Mouse (Mus musculus) left cerebral cortex, adult 11 months (tissue): ENCODE measurements around the gene Rnf38.

Source experiments
- DNase-seq: peaks from one replicate; pipeline ENCODE4 v3.0.0; 2022; ENCODE audit warnings: low spot score

The Rnf38 gene

GRCm38 (mm10) chr4:44224141-44224540 lies 9.4 kb downstream of the Rnf38 start:
- no peak for DNase-seq

GRCm38 (mm10) chr4:44223444-44223843 lies 10.1 kb downstream of the Rnf38 start:
- DNase-seq, result no peak

GRCm38 (mm10) chr4:44216797-44217442 lies 16.7 kb downstream of the Rnf38 start:
- DNase-seq, result no peak

GRCm38 (mm10) chr4:44199968-44200367 lies 33.6 kb downstream of the Rnf38 start:
- no peak for DNase-seq

GRCm38 (mm10) chr4:44187431-44187830 lies 46.2 kb downstream of the Rnf38 start:
- DNase-seq, result no peak

GRCm38 (mm10) chr4:44183862-44184261 lies 49.7 kb downstream of the Rnf38 start:
- DNase-seq, result no peak

GRCm38 (mm10) chr4:44179748-44180147 lies 53.8 kb downstream of the Rnf38 start:
- no peak for DNase-seq

- no peak for DNase-seq
These were observed 60.4 kb downstream of the Rnf38 start for GRCm38 (mm10) chr4:44173177-44173576.

- DNase-seq, result no peak
These were observed 60.9 kb downstream of the Rnf38 start for GRCm38 (mm10) chr4:44172676-44173075.

- no peak for DNase-seq
These were observed 63.7 kb downstream of the Rnf38 start for GRCm38 (mm10) chr4:44169884-44170283.

- DNase-seq, result no peak
These were observed 64.8 kb downstream of the Rnf38 start for GRCm38 (mm10) chr4:44168816-44169215.

GRCm38 (mm10) chr4:44168231-44168647 lies 65.3 kb downstream of the Rnf38 start:
- peak; percentile 71 for DNase-seq

GRCm38 (mm10) chr4:44167397-44168121 lies 66.0 kb downstream of the Rnf38 start:
- peak; percentile 25 for DNase-seq

- DNase-seq, result no peak
These were observed 66.7 kb downstream of the Rnf38 start for GRCm38 (mm10) chr4:44166702-44167396.

GRCm38 (mm10) chr4:44164621-44165020 lies 69.0 kb downstream of the Rnf38 start:
- no peak for DNase-seq

GRCm38 (mm10) chr4:44163034-44163433 lies 70.6 kb downstream of the Rnf38 start:
- no peak for DNase-seq

GRCm38 (mm10) chr4:44160990-44161689 lies 72.4 kb downstream of the Rnf38 start:
- DNase-seq, result no peak

GRCm38 (mm10) chr4:44159839-44160238 lies 73.8 kb downstream of the Rnf38 start:
- DNase-seq, result no peak

GRCm38 (mm10) chr4:44156481-44156880 lies 77.1 kb downstream of the Rnf38 start:
- DNase-seq, result no peak

- DNase-seq, result no peak
These were observed 78.7 kb downstream of the Rnf38 start for GRCm38 (mm10) chr4:44154884-44155283.

- DNase-seq, result no peak
These were observed 80.7 kb downstream of the Rnf38 start for GRCm38 (mm10) chr4:44152904-44153303.

GRCm38 (mm10) chr4:44126805-44127204 lies 106.8 kb downstream of the Rnf38 start:
- no peak for DNase-seq
